Mouse (Mus musculus) cerebellum, adult (tissue): ENCODE results near the gene Vezt.

Experiments used
- ATAC-seq: cut with Nextera tagmentation; 2 replicates; pipeline ENCODE4 v1.9.2; 2017; ENCODE audit warnings: mild to moderate bottlenecking, moderate library complexity, mixed read lengths; ENCODE audit not compliant: insufficient number of reproducible peaks, low FRiP score, low TSS enrichment

Gene Vezt

DNA sequence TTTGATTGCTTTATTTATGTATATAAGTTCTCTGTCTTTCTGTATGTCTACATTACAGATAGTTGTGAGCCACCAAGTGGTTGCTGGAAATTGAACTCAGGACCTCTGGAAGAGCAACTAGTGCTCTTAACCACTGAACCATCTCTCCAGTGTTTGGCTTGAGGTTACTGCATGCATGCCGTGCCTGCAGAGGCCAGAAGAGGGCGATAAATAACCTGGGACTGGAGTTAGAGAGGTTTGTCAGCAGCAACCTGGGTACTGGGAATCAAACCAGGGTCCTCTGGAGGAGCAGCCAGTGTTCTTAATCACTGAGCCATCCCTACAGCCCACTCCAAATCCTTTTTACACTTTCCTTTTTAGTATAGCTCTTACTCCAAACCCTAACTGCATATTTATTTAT is 118.8 kb downstream of the Vezt start:
- ATAC-seq, result no peak

DNA sequence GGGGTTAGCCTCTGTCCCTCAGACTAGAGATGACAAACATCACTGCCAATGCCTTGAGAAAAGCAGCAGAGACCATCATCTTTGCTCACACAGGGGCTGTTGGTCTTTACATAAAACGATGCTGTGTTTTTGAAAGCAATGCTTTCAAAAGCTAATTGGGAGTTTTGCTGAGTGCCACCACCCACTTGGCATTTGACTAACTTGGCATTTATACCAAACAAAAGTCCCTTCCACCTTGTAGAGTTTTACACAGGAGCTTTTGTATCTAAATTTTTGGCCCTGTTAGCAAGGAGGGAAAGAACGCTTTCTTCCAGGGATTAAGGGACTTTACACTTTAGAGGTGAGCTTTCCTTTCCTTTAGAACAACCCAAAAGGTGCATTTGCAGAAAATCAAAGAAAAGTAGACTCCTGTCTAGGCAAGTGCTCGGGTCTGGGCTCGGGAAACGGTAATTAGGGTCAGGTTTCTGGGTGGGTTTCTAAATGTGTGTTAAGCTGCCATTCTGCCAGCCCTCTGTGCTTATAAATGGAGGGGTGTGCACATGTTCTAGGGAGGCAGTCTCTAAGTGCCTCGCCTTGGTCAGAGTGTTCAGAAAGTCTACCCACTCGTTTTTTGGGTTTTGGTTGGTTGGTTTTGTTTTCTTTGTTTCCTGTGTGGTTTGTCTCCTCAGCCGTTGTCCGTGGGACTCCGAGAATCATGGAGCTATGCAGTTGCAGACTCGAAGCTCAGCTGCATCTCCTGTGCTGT is 119.9 kb downstream of the Vezt start:
- no peak for ATAC-seq

DNA sequence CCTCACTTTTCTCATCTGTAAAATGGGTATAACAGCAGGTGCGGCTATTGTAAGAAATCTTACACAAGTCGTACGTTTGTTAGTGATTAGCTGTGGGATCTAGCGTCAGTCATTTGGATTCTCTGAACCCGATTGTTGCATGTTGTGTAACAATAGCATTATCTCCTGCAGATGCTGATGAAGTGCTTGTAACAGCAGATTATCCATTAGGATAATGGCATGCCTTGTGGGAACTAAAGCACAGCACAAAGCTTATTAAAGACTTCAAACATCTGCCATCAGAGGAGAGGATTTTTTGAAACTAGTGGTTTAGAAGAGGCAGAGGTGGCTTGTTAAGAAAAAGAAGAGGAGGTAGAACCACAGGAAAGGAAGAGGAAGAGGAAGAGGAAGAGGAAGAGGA is 122.1 kb downstream of the Vezt start:
- ATAC-seq, result no peak

DNA sequence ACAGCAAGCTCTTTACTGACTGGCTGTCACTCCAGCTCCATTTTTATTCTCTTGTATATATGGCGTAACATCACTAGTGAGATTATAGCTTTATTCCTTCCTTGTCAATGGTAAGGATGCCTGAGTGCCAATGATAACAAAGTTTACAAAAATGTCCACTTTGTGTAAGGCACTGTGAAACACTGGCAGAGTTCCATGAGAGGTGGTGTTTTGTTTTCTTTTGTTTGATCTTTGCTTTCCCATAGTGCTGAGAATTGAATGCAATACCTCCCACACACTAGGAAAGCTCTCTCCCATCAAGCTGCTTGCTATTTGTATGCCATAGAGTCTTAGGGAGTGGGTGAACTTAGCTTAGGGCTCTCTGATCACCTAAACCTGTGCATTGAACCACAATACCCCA is 122.7 kb downstream of the Vezt start:
- no peak for ATAC-seq

DNA sequence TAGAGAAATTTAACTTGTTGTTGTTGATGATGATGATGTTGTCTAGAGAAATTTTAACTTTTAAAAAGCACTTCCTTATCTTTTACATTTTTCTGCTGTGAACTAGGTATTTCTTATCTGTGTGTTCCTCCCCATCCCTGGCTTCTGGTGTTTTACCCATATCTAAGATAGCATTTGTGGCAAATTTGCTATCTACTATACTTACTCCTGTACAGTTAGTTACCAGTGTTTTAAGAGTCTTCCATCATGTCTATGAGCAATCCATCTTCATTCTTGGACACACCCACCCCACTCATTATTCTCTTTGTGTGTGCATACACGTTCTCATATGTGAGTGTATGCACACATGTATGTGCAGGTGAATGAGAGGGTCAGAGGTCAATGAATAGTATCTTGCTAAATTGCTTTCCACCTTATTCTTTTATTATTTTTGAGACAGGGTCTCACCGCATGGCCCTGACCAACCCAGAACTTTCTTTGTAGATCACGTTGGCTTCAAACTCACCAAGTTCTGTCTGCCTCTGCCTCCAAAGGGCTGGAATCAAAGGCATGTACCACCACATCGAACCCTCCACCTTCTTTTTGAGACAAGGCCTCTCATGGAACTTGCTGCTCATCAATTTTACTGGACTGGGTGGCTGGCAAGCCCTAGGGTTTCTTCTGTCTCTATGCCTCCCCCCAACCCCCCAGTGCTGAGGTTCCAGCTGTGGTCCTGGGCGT is 123.3 kb downstream of the Vezt start:
- ATAC-seq, result no peak

DNA sequence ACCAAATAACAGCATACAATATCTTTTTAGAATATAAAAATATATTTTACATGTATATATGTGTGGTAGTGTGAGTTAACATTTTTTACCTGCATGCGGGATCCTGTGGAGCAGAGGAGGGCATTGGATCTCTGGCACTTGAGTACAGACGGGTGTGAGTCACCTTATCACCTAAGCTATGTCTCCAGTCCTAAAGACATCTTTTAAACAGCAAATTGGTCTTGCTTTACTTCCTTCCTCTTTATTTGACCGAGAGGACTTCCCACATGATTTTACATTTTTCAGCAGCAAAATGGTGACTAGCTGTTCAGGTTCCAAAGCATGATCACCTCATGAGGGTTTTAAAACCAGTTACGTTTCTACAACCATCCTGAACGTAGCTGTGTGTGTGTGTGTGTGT is 124.3 kb downstream of the Vezt start:
- no peak for ATAC-seq

DNA sequence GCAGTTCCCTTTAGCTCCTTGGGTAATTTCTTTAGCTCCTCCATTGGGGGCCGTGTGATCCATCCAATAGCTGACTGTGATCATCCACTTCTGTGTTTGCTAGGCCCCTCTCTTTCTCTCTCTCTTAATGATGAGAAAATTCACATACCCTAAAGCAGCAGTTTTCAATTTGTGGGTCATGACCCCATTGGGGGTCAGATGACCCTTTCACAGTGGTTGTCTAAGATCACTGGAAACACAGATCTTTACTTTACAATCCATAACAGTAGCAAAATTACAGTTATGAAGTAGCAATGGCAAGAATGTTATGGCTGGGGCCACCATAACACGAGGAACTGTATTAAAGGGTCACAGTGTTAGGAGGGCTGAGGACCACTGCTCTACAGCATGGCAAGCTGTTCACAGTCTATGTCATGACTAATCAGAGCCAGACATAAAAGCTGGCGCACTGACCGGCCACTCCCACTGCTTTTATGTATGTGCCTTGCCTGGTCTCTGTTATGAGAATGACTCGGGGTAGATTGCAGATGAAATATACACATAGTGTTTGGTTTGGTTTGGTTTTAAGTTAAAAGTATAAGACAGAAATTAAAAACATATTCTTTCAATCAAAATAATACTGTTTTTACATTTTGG is 125.7 kb downstream of the Vezt start:
- no peak for ATAC-seq

DNA sequence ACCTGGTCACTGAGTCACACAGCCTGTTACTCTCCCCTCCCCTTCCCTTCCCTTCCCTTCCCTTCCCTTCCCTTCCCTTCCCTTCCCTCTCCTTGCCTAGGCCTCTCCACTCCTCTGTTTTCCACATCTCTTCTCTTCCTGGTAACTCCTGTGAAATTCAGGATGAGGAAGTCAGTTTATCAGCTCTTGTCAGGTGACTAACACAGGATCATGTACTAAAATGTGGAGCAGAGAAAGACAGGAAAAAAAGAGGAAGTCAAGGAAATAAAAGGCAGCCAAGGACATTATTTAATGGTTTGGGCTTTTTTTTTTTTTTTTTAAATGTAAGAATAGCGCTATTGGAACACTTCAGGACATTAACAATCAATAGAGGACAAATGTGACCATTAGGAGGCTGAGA is 126.6 kb downstream of the Vezt start:
- ATAC-seq, result no peak

DNA sequence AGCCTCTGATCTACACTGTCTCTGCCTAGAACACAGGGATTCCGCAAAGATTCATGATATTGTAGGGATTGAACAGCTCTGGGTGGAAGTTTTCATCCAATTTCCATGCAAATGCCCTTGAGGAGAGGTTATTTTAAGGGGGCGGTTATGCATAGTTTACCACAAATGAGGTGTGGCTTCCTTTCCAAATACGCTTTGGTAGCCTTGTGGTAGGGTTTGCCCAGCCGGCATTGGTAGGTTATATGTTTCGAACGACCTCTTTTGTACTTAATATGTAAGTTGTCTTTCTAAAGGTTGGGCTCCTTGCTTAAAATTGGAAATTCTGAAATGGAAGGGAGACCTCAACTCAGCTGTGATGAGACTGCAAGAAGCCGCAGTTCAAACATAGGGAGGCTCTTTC is 127.1 kb downstream of the Vezt start:
- no peak for ATAC-seq

DNA sequence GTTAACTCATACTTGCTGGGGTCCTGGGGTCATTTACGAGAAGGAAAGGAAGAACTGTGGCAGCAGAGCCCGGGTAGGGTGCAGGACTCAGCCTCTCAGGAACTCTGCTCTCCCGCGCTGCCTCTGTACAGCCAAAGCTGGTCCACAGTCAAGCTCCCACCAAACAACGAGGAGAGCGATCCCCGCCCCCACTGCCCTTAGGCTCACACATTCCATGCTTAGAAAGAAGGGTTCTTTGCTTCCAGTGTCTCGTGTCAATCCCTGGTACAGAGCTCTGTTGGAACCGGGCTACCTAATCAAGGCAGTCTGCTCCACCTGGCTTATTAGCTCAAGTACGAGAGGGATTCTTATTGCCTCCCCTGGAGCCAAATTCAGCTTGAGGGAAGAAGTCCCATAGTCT is 128.2 kb downstream of the Vezt start:
- ATAC-seq, result no peak

DNA sequence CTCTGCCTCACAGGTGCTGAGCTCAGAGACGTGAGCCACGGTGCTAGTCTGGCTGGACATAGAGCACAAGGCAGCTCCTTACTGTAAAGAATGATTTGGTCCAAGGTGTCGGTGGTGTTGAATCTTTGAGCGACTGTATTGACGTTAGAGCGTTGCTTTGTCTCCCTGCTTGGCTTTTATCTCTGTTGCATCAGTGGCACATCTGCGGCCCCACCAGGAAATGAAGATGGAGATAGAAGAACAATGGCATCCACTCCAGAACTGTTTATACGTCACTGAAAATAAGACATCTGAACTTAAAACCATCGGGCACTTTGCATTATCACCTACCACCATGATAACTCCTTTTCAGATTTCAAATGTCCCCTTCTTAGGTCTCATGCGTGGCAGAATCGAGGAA is 135.7 kb downstream of the Vezt start:
- no peak for ATAC-seq

DNA sequence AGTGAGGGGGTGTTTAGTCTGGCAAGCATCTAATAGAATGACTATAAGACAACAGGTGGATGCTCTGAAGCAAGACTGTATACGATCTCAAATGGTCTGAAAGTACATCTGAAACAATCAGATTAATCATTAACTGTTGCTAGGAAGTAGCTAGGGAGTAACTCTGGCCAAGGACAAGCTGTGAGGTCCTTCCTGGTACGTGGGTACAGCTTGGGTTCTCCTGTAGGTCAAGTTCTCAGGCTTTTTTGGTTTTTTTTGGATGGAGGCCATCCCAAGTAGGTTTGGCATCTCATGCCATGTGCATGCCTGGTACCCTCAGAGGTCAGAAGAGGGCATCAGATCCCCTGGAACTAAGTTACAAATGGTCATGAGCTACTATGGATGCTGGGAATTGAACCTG is 136.3 kb downstream of the Vezt start:
- no peak for ATAC-seq

DNA sequence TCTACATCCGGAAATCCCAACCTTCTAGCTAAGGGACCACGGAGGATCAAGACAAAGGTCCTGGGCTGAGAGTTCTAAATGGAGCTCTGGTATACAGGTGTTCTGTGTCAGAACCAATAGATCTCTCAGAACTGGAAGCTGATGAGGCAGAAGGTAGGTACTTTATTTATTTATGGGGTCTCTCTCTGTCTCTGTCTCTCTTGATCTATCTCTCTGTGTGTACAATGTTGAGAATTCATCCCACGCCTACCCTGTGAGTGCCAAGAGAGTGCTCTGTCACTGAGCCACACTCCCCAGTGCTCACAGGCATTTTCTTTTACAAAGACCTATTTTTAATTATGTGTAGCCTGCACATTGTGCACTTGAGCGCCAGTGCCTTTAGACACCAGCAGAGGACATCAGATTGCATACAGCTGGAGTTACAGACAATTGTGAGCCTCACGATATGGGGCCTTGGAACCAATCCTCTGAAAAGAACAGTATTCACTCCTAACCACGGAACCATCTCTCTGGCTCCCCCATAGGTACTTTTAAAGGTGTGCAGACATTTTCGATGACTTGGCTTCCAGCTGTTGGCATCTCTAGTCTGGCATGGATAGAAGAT is 138.5 kb downstream of the Vezt start, which contains the start of gene Metap2:
Metap2 (minus strand) TSS at position 51 of the 604 bp plus-strand sequence.
- ATAC-seq, result no peak

DNA sequence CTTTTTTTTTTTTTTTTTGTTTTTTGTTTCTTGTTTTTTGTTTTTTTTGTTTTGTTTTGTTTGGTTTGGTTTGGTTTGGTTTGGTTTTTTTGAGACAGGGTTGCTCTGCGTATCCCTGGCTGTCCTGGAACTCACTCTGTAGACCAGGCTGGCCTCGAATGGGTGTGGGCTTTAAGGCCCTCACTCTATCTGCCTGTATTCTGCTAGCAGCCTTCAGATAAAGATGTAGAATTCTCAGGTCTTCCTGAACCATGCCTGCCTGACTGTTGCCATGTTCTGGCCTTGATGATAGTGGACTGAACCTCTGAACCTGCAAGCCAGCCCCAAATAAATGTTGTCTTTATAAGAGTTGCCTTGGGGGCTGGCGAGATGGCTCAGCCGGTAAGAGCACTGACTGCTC is 143.1 kb downstream of the Vezt start:
- no peak for ATAC-seq

DNA sequence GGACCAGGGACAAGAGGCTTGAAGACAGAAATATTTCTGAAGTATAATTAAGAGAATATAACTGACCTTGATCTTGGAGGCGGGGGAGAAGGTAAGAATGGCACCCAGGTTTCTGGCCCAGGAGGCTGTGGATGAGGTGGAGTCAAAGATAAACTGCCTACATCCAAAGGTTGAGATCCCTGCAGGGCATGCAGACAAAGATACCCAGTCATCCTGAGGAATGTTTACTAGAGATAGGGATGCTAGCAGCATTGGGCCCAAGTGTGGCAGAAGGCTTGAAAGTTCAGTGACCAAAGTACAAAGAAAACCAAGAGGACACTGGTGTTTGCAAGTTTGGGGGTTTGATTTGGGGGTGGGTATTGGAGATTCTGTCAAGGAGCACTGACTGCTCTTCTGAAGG is 144.6 kb downstream of the Vezt start:
- ATAC-seq, result no peak

DNA sequence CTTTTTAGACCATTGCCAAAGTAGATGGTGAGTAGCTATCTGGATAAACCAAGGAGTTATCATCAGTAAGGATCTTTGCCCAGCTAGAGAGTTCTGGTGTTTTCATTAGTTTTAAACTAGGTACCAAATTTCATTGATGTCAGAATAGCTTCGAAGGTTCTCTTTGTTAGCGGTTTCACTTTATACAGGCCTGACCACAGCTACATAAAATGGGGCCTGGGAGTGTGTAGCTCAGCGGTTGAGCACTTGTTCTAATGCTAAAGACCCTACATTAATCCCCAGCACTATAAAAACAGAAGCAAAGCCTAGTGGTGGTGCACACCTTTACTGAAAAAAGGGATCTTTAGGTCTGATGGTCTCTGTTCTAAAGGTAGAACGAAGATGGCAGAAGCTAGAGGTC is 145.1 kb downstream of the Vezt start:
- no peak for ATAC-seq

DNA sequence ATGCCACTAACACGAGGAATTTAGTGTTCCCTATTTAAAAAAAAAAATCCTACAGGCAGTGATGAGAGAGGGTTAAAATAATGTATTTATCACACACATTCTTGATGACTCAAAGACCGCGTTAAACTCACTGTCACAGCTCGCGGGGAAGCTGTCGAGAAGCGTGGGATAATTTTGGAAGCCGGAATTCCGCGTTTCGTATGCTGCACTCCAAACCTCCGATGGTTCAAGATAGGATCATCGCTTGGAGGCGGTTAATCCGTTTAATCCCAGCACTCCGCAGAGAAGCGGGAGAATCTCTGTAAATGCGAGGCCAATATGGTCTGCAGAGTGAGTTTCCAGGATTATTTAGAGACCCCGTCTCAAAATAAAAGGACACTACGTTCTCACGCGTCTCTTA is 145.6 kb downstream of the Vezt start:
- peak; percentile 32; the same call in 1 of the 2 replicates for ATAC-seq

DNA sequence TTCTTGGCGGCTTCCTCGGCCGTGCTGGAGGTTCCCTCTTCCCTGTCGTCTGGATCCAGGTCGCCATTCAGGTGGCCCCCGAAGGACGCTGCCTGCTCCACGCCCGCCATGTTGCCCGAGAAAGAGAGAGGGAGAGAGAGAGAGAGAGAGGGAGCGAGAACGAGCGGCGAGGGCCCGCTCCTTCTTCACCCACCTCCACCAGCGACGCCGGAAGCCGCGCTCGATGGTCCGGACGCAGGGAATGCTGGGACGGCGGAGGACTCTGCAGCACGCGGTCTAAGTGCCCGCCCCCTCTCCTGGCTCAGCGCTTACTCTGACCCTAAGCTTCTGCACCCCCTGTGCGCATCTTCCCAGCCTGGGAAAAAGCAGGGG is 146.1 kb downstream of the Vezt start:
- ATAC-seq, result peak; percentile 99
